Mouse (Mus musculus) heart, embryonic 14.5 days (tissue): ENCODE data around the gene BC016579. TPM values are rescaled to one million over a fixed set of nuclear protein-coding genes. Genes with fewer than 3 reads are reported as not detected.

Source experiments
- ATAC-seq: fragments of 200-750 bp; cut with Nextera tagmentation; 2 replicates; pipeline ENCODE4 v1.8.0; 2017; ENCODE audit warnings: low read depth, moderate TSS enrichment; ENCODE audit not compliant: insufficient number of reproducible peaks, insufficient read depth, low FRiP score
- H3K27ac ChIP-seq, 2 experiments: fragments of 200-500 bp in 1 of 2; fragments of 300-500 bp in 1 of 2; sonication (generic) in 1 of 2; replicated peaks in 1 of 2; 2 replicates each; pipeline ENCODE4 v1.5.1; 2012 to 2014; ENCODE audit warnings: low read depth in 2 of 2, low read length in 2 of 2, control low read depth in 1 of 2, mild to moderate bottlenecking in 1 of 2, mixed read lengths in 1 of 2; ENCODE audit not compliant: control insufficient read depth in 1 of 2, insufficient read depth in 1 of 2
- H3K27me3 ChIP-seq: fragments of 300-500 bp; sonication (generic); 2 replicates; pipeline ENCODE4 v1.6.1; 2014; ENCODE audit warnings: mild to moderate bottlenecking, low read length, control low read depth; ENCODE audit not compliant: control insufficient read depth, insufficient read depth
- H3K36me3 ChIP-seq: fragments of 300-500 bp; sonication (generic); 2 replicates; pipeline ENCODE4 v1.6.1; 2014; ENCODE audit warnings: mild to moderate bottlenecking, control low read depth, low read length, mixed read lengths; ENCODE audit not compliant: control insufficient read depth, insufficient read depth
- H3K4me1 ChIP-seq, 2 experiments: fragments of 200-500 bp in 1 of 2; fragments of 300-500 bp in 1 of 2; sonication (generic) in 1 of 2; 2 replicates each; pipeline ENCODE4 v1.6.1; 2012 to 2014; ENCODE audit warnings: low read length in 2 of 2, control low read depth in 1 of 2, mixed read lengths in 1 of 2; ENCODE audit not compliant: control insufficient read depth in 2 of 2, insufficient read depth in 2 of 2
- H3K4me2 ChIP-seq: fragments of 300-500 bp; sonication (generic); 2 replicates; pipeline ENCODE4 v1.6.1; 2014; ENCODE audit warnings: mild to moderate bottlenecking, low read length
- H3K4me3 ChIP-seq, 2 experiments: fragments of 200-500 bp in 1 of 2; fragments of 300-500 bp in 1 of 2; sonication (generic) in 1 of 2; 2 replicates each; pipeline ENCODE4 v1.5.1; 2012 to 2014; ENCODE audit warnings: low read length in 2 of 2, mild to moderate bottlenecking in 2 of 2, control low read depth in 1 of 2, low read depth in 1 of 2, moderate library complexity in 1 of 2; ENCODE audit not compliant: control insufficient read depth in 1 of 2, insufficient read depth in 1 of 2
- H3K9ac ChIP-seq: fragments of 300-500 bp; sonication (generic); 2 replicates; pipeline ENCODE4 v1.6.1; 2014; ENCODE audit warnings: mild to moderate bottlenecking, low read length
- H3K9me3 ChIP-seq: fragments of 300-500 bp; sonication (generic); 2 replicates; pipeline ENCODE4 v1.6.1; 2016; ENCODE audit warnings: low read length, control low read depth; ENCODE audit not compliant: control insufficient read depth
- WGBS: fragments of 180-500 bp; shearing (Covaris S2); extraction: QIAGEN DNeasy Blood & Tissue Kit; methylation state at CpG from one replicate; pipeline ENCODE4 v1.1.7; 2014; 5-methylcytosine and 5-hydroxymethylcytosine counted together
- polyA plus RNA-seq: library from polyadenylated mRNA; unstranded; fragments of >200 nt; fragmentation: Nextera tagmentation; extraction: Ambion mirVana; gene quantifications from 2 replicates; pipeline ENCODE4 v1.2.1, GENCODE M21; 2014

The BC016579 gene
- polyA plus RNA-seq, 1 experiment from 2014 or later: not detected

GRCm38 (mm10) chr16:45658248-45658647 lies 4.4 kb upstream of the BC016579 start:
- H3K4me3 ChIP-seq: no peak overlapping the region
- H3K4me1 ChIP-seq: peaks cover under 1 to 6% of the 10 kb centered on the region in 2 experiments; a peak in 2 of 4 replicates
- H3K4me2 ChIP-seq: no peak overlapping the region
- H3K36me3 ChIP-seq: no peaks in the 10 kb centered on the region
- H3K9ac ChIP-seq: no peak overlapping the region
- ATAC-seq: no peak
- no peaks in the 10 kb centered on the region for H3K9me3 ChIP-seq
- 92% methylated on average over 1 of the region's 1 CpGs for WGBS
- H3K27ac ChIP-seq: no peak overlapping the region
- peaks cover 6% of the 10 kb centered on the region; the same call in 1 of the 2 replicates for H3K27me3 ChIP-seq

DNA sequence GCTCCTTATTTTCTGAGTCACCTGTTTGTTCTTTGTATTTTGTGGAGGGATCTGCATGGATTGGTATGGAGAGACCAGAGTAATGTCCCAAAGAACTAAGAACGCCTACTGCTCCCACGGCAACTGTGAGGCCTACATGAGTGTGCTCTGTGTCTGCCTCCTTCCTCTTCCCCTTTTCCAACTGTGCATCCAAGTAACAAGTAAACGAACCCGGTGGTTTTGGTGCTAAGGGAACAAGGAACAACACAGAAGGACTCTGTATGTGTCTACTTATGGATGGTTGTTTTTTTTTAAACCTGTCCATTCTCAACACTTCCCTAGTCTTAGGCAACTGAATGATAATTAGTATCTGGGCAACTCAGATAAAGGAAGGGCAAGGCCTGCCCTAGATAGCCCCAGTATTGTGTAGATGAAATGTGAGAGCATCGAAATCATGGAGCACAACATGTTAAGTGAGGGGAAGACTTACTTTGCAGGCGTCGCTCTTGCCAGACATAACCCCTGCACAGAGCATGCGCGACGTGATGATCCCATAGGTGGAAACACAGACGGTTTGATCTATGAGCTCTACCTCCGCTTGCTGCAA lies 3.8 kb upstream of the BC016579 start:
- H3K4me2 ChIP-seq: no peak overlapping the region
- H3K4me1 ChIP-seq: peaks cover 7% of the 10 kb centered on the region in 2 experiments; a peak in 2 of 4 replicates
- no peak for ATAC-seq
- WGBS: 84% methylated on average over 12 of the region's 12 CpGs
- H3K27me3 ChIP-seq: peaks cover 6% of the 10 kb centered on the region; the same call in 1 of the 2 replicates
- H3K27ac ChIP-seq: no peak overlapping the region
- no peaks in the 10 kb centered on the region for H3K36me3 ChIP-seq
- H3K9me3 ChIP-seq: no peaks in the 10 kb centered on the region
- H3K4me3 ChIP-seq: no peak overlapping the region
- no peak overlapping the region for H3K9ac ChIP-seq

GRCm38 (mm10) chr16:45654465-45654864 lies 597 bp upstream of the BC016579 start:
- Histone ChIP-seq H3K36me3 (no peaks in the 10 kb centered on the region), H3K4me1 (peaks cover 7% of the 10 kb centered on the region in 2 experiments; a peak in 2 of 4 replicates), H3K9me3 (no peaks in the 10 kb centered on the region), H3K27me3 (peaks cover 6% of the 10 kb centered on the region; the same call in 1 of the 2 replicates), H3K9ac (no peak overlapping the region), H3K4me2 (peak overlapping the region; percentile 87), H3K27ac (no peak overlapping the region), H3K4me3 (no peak overlapping the region; a peak in 1 of 4 replicates)
- ATAC-seq: no peak
- 64% methylated on average over 9 of the region's 9 CpGs for WGBS

- ATAC-seq: no peak; the same call in 1 of the 2 replicates
- Histone ChIP-seq H3K36me3 (no peaks in the 10 kb centered on the region), H3K4me3 (peak overlapping the region; percentile 39 to 43), H3K9ac (peak overlapping the region; percentile 54), H3K27me3 (peaks cover 6% of the 10 kb centered on the region; the same call in 1 of the 2 replicates), H3K4me1 (peaks cover 7% of the 10 kb centered on the region in 2 experiments; a peak in 2 of 4 replicates), H3K4me2 (peak overlapping the region; percentile 87), H3K9me3 (no peaks in the 10 kb centered on the region), H3K27ac (no peak overlapping the region)
- 9% methylated on average over 17 of the region's 17 CpGs for WGBS
Measured at GRCm38 (mm10) chr16:45653009-45653933, 597 bp downstream of the BC016579 start.

DNA sequence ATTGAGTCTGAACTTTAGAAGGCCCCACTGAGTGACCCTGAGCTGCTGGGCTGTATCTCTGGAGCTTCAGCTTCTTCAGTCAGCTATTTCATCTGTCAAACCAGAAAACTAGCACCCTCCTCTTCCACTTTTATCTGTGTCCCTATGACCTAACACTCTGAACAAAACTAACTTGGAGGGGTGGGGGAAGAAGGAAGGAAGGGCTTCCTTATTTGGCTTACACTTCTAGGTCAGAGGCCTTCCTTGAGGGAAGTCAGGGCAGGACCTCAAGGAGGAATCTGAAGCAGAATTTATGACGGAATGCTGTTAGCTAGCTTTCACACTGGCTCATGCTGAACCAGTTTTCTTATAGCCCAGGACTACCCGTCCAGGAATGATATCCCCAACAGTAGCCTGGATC lies 2.4 kb downstream of the BC016579 start:
- no peaks in the 10 kb centered on the region for H3K9me3 ChIP-seq
- peaks cover 6% of the 10 kb centered on the region; the same call in 1 of the 2 replicates for H3K27me3 ChIP-seq
- no peaks in the 10 kb centered on the region for H3K36me3 ChIP-seq
- H3K27ac ChIP-seq: no peak overlapping the region
- no peak overlapping the region for H3K4me2 ChIP-seq
- H3K4me1 ChIP-seq: peaks cover 7% of the 10 kb centered on the region in 2 experiments; a peak in 2 of 4 replicates
- ATAC-seq: no peak
- WGBS: 56% methylated on average over 2 of the region's 2 CpGs
- no peak overlapping the region for H3K4me3 ChIP-seq
- no peak overlapping the region for H3K9ac ChIP-seq

DNA sequence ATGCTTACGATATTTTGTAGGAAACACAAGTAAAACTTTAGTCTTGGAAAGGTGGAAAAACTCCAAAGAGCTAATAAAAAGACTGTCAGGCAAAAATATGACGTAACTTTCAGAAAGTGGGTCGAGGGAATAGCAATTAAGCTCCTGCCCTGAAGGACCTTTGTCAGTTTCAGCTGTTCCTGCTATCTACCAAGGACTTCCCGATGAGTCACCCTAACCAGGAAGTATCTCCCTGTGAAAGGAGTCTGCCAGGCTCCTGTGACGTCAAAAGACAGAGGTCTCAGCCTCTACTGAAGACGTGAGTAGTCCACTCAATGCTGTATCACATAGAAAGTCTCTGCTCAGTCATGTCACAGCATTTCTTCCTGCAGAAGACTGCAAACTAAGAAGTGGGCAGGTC lies 9.5 kb downstream of the BC016579 start:
- H3K27me3 ChIP-seq: no peaks in the 10 kb centered on the region
- no peak overlapping the region for H3K4me2 ChIP-seq
- no peak overlapping the region for H3K9ac ChIP-seq
- no peak overlapping the region for H3K4me3 ChIP-seq
- no peak overlapping the region for H3K27ac ChIP-seq
- no peaks in the 10 kb centered on the region for H3K36me3 ChIP-seq
- 44% methylated on average over 6 of the region's 6 CpGs for WGBS
- H3K9me3 ChIP-seq: no peaks in the 10 kb centered on the region
- no peak for ATAC-seq
- no peaks in the 10 kb centered on the region for H3K4me1 ChIP-seq

DNA sequence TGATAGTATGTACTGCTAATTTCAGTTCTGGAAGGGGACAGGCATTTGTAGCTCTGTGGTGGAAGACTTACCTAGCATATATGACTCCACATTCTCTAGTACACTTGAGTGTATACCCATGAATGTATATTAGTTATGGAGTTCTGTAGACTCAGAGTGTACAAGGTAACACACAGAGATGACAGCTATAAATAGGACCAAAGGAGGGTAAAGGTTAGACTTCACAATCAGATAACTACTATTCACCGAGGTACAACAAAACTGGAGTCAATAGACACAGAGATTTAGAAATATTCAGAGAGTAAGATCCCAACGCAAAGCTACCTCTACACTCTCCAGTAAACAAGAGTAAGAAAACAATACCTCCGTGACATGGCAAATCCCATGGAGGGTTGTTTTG lies 9.9 kb downstream of the BC016579 start:
- no peak overlapping the region for H3K4me3 ChIP-seq
- no peak overlapping the region for H3K9ac ChIP-seq
- WGBS: 79% methylated on average over 3 of the region's 3 CpGs
- no peaks in the 10 kb centered on the region for H3K9me3 ChIP-seq
- H3K4me1 ChIP-seq: no peaks in the 10 kb centered on the region
- ATAC-seq: no peak
- H3K36me3 ChIP-seq: no peaks in the 10 kb centered on the region
- H3K27ac ChIP-seq: no peak overlapping the region
- no peak overlapping the region for H3K4me2 ChIP-seq
- H3K27me3 ChIP-seq: no peaks in the 10 kb centered on the region
